Mouse (Mus musculus): ENCODE measurements around the gene Tnfrsf11a. TPM values are rescaled to one million over a fixed set of nuclear protein-coding genes. Genes with fewer than 3 reads are reported as not detected.
"Not testable (repeated sequence)": the region's sequence is repeated elsewhere in the genome, so short reads cannot be mapped to it uniquely, and the experiment has no call there.

The Tnfrsf11a gene
- total RNA-seq, 2 experiments from 2014 or later, result 1.2 to 1.4 TPM

- intact Hi-C loops (cut with DNase I; ENCODE audit: low total_unique reads), result no loop called here
- DNase-seq, result no peak
Measured at GRCm38 (mm10) chr1:105781391-105782146, 1.1 kb downstream of the Tnfrsf11a start.

DNA sequence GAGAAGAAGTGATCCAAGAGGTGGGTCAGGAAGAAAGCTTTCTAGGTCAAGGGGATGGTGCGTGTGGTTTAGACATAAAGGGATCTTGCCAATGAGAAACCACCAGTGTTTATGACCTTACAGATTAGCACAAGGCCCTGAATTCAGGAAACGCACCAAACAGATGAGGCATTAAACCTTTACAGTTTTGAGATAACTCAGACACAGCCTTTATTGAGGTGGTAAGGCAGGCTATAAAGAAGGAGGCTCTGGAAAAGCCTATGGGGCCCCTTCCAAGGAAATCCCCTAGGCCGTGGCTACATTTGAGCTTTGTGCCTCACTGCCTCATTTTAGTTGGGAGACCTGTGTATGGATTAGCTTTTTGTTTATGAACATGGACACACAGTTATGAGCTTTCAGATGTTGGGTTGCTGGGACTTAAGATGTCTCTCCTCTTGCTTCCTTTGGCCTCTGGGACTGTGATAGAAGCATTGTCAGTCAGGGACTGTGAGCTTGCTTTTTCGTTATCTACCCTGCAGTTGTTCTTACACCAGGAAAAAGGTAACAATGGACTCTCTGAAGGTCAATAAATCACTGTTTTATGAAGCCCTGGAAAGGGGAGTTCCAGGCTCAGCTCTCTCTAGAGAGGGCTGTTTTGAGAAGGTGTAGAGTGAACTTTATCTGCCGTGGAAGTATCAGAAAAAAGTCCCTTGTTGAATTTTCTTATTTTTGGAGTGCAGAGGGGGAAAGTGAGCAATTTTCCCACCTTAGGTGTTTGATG is 3.9 kb downstream of the Tnfrsf11a start:
- DNase-seq, result no peak
- intact Hi-C loops (cut with DNase I; ENCODE audit: low total_unique reads), result no loop called here

- intact Hi-C loops (cut with DNase I; ENCODE audit: low total_unique reads), result no loop called here
Measured at GRCm38 (mm10) chr1:105785146-105785545, 4.6 kb downstream of the Tnfrsf11a start.

GRCm38 (mm10) chr1:105786731-105787357 is 6.3 kb downstream of the Tnfrsf11a start:
- DNase-seq, result no peak
- intact Hi-C loops (cut with DNase I; ENCODE audit: low total_unique reads), result no loop called here

More at GRCm38 (mm10) chr1:105785146-105785545, 4.6 kb downstream of the Tnfrsf11a start:
- DNase-seq, result no peak

DNA sequence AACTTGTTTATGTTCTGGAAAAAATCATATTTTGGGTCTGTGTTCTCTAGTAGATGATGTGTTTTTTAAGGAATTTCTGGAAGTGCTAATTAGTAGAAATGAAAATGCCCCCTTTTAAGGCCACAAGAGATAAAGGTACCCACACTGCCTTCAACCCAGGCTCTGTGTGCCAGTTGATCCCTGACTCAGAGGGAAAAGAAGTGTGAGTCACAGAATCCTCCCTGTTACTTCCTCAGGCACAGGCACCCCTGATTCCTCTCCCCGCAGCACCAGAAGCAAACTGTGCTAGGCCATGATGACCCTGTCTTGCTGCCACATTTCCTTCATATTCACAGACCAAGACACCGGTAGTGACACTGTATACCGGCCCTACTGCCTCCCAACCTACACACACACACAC is 9.6 kb downstream of the Tnfrsf11a start:
- DNase-seq, result no peak
- intact Hi-C loops (cut with DNase I; ENCODE audit: low total_unique reads), result no loop called here

DNA sequence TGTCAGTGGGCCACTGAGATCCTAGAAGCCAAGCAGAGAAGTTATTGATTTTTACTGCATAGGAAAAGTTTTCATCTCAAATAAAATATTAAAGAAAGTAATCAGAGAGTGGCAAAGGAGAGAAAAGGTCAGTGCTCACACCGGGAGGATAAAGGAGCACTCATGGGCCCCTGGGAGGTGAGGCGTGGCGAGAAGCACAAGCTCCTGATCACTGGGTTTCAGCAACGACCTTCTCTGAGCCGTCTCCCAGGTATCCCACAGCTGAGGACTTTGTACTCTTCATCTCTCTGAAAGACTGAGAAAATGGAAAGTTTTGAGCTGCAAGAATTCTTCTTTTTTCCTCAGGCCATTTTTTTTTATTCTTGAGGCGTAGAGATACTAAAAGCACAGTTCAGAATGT is 14.2 kb downstream of the Tnfrsf11a start:
- intact Hi-C loops (cut with DNase I; ENCODE audit: low total_unique reads), result no loop called here
- no peak for DNase-seq

GRCm38 (mm10) chr1:105795705-105796104 is 15.2 kb downstream of the Tnfrsf11a start:
- intact Hi-C loops (cut with DNase I; ENCODE audit: low total_unique reads), result no loop called here
- DNase-seq, result no peak

- DNase-seq, result no peak
- intact Hi-C loops (cut with DNase I; ENCODE audit: low total_unique reads), result no loop called here
Measured at GRCm38 (mm10) chr1:105800570-105800969, 20.1 kb downstream of the Tnfrsf11a start.

- no peak for DNase-seq
- intact Hi-C loops (cut with DNase I; ENCODE audit: low total_unique reads), result no loop called here
Measured at GRCm38 (mm10) chr1:105801252-105801651, 20.7 kb downstream of the Tnfrsf11a start.

GRCm38 (mm10) chr1:105802941-105803340 is 22.4 kb downstream of the Tnfrsf11a start:
- DNase-seq, result no peak
- intact Hi-C loops (cut with DNase I; ENCODE audit: low total_unique reads), result no loop called here

- intact Hi-C loops (cut with DNase I; ENCODE audit: low total_unique reads), result no loop called here
- DNase-seq, result no peak
Measured at GRCm38 (mm10) chr1:105804285-105804684, 23.8 kb downstream of the Tnfrsf11a start.

DNA sequence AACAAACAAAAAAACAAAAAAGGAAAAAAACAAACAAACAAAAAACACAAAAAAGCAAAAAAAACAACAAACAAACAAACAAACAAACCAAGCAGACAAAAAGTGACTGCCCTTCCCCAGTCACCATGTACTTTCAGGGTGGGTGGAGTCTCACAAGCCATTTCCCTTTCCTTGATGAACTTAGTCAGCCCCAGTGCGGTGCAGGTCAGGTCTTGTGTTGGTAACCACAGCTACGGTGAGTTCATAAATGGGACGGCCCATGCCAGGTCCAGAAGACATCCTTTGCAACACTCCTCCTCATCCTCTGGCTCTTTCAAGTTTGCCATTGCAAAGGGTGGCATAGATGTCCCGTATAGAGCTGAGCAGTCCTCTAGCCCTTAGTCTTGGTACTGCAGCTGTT is 25.0 kb downstream of the Tnfrsf11a start:
- intact Hi-C loops (cut with DNase I; ENCODE audit: low total_unique reads), result no loop called here
- no peak for DNase-seq

- intact Hi-C loops (cut with DNase I; ENCODE audit: low total_unique reads), result no loop called here
- no peak for DNase-seq
Measured at GRCm38 (mm10) chr1:105807028-105807722, 26.7 kb downstream of the Tnfrsf11a start.

DNA sequence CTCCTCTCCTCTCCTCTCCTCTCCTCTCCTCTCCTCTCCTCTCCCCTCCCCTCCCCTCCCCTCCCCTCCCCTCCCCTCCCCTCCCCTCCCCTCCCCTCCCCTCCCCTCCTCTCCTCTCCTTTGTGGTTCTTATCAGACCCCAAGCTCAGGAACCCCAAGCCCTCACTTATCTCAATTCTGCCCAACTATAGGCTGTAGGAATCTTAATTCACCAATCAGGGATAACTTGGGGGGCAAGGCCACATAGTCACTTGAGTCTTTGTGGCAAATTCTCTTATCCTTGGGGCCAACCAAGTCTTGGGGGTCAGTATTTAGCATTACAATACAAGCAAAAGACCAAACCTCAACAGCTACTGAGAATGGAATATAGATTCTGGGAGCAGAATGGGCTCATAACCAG is 31.5 kb downstream of the Tnfrsf11a start:
- DNase-seq; intact Hi-C loops (cut with DNase I; ENCODE audit: low total_unique reads): not testable (repeated sequence)

DNA sequence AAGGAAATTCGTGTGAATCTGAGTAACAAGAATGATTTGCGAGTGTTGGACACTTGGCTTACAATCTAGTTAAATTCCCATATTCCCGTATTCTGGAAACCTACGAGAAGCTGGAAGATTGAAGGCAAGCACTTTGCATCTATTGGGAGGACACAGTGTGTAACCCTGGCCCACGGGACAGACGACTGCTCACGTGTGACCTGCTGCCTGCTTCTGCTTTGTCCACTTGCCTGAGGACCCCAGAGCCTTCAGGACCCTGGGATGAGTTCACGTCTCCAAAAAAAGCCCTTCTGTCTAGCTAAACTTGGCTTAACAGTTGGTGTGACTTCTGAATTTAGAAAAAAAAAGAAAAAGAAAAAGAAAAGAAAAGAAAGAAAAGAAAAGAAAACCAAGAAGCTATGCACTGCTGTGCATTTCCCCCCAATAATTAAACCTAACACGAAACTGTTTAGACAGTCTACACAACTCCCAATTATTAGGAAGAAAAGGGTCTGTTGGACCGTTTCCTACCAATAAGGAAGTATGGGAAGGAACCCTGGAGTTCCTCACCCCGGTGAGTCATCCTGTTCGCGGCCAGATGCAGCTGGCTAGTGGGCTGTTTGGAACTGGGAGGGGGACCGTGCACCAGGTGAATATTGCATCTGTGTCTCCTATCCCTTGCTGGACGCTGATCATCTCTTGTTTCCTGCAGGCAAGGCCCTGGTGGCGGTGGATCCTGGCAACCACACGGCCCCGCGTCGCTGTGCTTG is 32.6 kb downstream of the Tnfrsf11a start:
- intact Hi-C loops (cut with DNase I; ENCODE audit: low total_unique reads), result no loop called here
- peak; percentile 20 for DNase-seq

DNA sequence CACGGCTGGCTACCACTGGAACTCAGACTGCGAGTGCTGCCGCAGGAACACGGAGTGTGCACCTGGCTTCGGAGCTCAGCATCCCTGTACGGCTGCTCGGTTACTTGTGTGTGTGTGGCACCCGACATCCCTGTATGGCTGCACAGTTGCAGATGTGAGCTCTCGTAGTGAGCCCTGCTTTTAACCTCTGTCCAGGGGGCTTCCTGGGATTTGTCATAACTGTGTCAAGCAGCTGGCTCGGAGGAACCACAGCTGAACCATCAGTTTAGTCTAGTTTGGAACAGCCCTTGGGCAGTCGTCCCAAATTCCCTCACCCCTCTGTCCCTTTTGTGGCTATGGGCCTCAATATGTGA is 33.2 kb downstream of the Tnfrsf11a start:
- intact Hi-C loops (cut with DNase I; ENCODE audit: low total_unique reads), result no loop called here
- DNase-seq, result no peak

DNA sequence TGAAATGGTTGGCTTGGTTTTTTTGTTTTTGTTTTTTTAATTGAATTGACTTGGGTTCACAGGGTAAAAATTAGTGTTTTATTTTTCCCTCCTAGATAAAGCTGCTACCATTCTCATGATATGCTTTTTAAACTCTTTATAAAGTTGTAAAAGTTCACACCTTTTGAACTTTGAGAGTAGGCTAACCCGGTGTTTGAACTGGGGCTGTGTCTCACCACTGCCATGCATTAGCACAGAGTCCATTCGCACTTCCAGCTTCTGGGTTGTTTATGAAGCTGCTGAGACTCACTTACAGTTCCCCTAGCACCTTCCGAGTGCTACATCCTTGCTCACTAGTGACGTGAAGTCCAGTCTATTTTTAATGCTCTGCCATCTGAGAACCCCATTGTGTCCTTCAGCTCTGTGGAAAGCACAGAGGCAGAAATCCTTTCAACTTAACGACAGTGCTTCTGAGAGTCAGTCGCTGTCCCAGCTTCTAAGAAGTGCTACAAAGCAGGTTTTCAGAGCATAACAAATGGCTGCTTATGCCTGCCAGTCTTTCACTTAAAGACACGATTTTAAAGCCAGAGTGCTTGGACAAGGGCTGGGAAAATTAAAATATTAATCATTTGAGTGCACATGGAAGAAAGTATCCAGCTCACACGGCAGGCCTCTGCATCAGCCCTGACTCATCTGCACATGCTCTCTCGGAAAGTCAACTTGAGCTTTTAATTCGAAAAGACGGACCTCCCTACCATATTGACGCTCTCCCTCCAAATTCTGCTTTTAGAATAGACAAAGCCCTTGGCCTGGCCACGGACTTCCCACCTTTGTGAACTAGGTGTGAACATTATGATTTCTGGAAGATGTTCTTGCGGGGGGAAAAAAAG is 34.1 kb downstream of the Tnfrsf11a start:
- DNase-seq, result no peak

DNA sequence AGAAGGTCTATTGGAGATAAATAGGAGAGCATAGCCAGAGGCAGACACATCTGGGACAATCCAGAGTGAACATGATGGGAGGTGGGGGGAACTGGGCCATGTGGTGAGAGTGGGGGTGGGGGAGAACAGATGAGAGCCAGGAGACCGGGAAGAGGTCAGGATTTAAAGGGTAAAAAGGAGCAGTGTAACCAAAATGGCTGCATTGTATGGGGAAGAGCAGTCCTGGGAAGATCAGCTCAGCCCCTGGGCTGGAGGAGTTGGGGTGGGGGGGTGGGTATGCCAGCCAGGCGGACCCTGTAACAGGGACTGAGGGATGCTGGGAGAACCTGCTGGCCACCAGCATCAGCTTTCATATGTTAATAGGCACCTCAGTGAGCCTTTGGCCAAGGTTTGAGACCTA is 34.8 kb downstream of the Tnfrsf11a start:
- no peak for DNase-seq
- intact Hi-C loops (cut with DNase I; ENCODE audit: low total_unique reads), result no loop called here

More for the DNA sequence above, 34.1 kb downstream of the Tnfrsf11a start:
- intact Hi-C loops (cut with DNase I; ENCODE audit: low total_unique reads), result no loop called here
